Mouse (Mus musculus): ENCODE measurements around the gene Col23a1. TPM values are rescaled to one million over a fixed set of nuclear protein-coding genes. Genes with fewer than 3 reads are reported as not detected.

The Col23a1 gene
- total and polyA plus RNA-seq, 3 experiments = 0.01 to 0.55 TPM; not detected in 1

DNA sequence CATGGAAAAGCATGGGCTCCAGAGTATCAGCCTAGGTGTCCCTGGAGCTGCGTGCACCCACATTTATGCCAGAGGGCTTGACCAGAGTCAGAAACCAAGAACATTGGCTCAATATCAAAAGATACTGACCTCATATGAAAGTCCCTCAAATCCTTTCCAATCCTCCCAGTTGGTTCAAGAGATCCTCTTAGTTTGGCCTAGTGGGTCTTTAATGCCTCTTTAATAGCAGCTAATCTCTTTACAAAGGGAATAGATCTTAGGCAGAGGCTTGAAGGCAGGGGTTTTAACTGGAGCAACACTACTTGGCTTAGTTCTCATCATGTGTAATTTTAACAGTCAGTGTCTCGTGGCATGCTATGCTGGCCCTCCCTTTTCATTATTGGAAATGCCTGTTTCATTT lies 184.0 kb downstream of the Col23a1 start:
- no peak for DNase-seq (ENCODE audit: low spot score)
- H3K27me3 ChIP-seq (ENCODE audit: insufficient read depth, low read length) = no peaks in the 10 kb centered on the region; the same call in 1 of the 2 replicates
- H3K36me3 ChIP-seq (replicated peaks) = no peaks in the 10 kb centered on the region
- no peak for ATAC-seq (ENCODE audit: extremely low read depth, insufficient number of reproducible peaks, low FRiP score, poor library complexity, severe bottlenecking)
- TF ChIP-seq TAL1 (conservative IDR thresholded peaks at IDR 0.05; ENCODE audit: low read depth, low read length) (no peak), GATA2 (IDR thresholded peaks at IDR 0.05; ENCODE audit: borderline replicate concordance, low read depth, low read length) (no peak), GATA1 (IDR thresholded peaks at IDR 0.05; ENCODE audit: borderline replicate concordance, low read length) (no peak), CTCF (IDR thresholded peaks at IDR 0.05; ENCODE audit: low read depth, low read length) (no peak)
- H3K9me3 ChIP-seq (replicated peaks) = no peaks in the 10 kb centered on the region
- no peak overlapping the region for H3K4me3 ChIP-seq (ENCODE audit: low read depth, low read length)
- H3K4me1 ChIP-seq (ENCODE audit: insufficient read depth, low read depth, low read length) = no peaks in the 10 kb centered on the region

DNA sequence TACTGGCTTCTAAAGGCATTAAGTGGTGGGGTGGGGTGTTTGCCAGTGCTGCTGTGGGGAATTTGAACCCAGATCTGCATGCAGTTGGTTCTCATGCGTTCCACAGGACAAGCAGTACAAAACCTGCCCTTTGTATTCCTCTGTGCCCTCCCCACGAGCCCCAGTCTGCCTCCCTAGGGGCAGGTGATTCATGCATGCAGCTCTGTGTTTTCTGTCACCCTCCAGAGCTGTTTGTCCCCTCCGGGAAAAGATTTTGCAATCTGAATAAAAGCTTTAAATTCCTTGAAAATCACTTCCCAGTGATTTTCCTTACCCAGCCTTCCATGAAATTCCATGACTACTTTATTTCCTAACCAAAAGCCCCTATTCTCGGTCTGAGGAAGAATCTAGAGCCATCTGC lies 186.8 kb downstream of the Col23a1 start:
- no peaks in the 10 kb centered on the region for H3K36me3 ChIP-seq (replicated peaks)
- H3K4me1 ChIP-seq (ENCODE audit: insufficient read depth, low read depth, low read length) = no peaks in the 10 kb centered on the region
- TF ChIP-seq TAL1 (conservative IDR thresholded peaks at IDR 0.05; ENCODE audit: low read depth, low read length) = no peak
- no peak for TF ChIP-seq CTCF (IDR thresholded peaks at IDR 0.05; ENCODE audit: low read depth, low read length)
- TF ChIP-seq GATA2 (IDR thresholded peaks at IDR 0.05; ENCODE audit: borderline replicate concordance, low read depth, low read length) = no peak
- TF ChIP-seq GATA1 (IDR thresholded peaks at IDR 0.05; ENCODE audit: borderline replicate concordance, low read length) = no peak
- no peak for TF ChIP-seq POLR2AphosphoS5 (IDR thresholded peaks at IDR 0.05; ENCODE audit: insufficient replicate concordance, low read depth, low read length)
- H3K4me3 ChIP-seq (ENCODE audit: low read depth, low read length) = no peak overlapping the region
- no peaks in the 10 kb centered on the region for H3K9me3 ChIP-seq (replicated peaks)
- no peak for DNase-seq (ENCODE audit: low spot score)
- no peaks in the 10 kb centered on the region; the same call in 1 of the 2 replicates for H3K27me3 ChIP-seq (ENCODE audit: insufficient read depth, low read length)
- no peak for ATAC-seq (ENCODE audit: extremely low read depth, insufficient number of reproducible peaks, low FRiP score, poor library complexity, severe bottlenecking)

GRCm38 (mm10) chr11:51477571-51477970 lies 187.9 kb downstream of the Col23a1 start:
- ATAC-seq (ENCODE audit: extremely low read depth, insufficient number of reproducible peaks, low FRiP score, poor library complexity, severe bottlenecking) = no peak
- TF ChIP-seq GATA1 (IDR thresholded peaks at IDR 0.05; ENCODE audit: borderline replicate concordance, low read length) = no peak
- no peak for TF ChIP-seq CTCF (IDR thresholded peaks at IDR 0.05; ENCODE audit: low read depth, low read length)
- TF ChIP-seq TAL1 (conservative IDR thresholded peaks at IDR 0.05; ENCODE audit: low read depth, low read length) = no peak

GRCm38 (mm10) chr11:51482251-51482650 lies 192.5 kb downstream of the Col23a1 start:
- DNase-seq (ENCODE audit: low spot score) (no peak), ATAC-seq (ENCODE audit: extremely low read depth, insufficient number of reproducible peaks, low FRiP score, poor library complexity, severe bottlenecking) (no peak)
- H3K4me3 ChIP-seq (ENCODE audit: low read depth, low read length) = no peak overlapping the region
- no peaks in the 10 kb centered on the region for H3K9me3 ChIP-seq (replicated peaks)
- no peaks in the 10 kb centered on the region; the same call in 1 of the 2 replicates for H3K27me3 ChIP-seq (ENCODE audit: insufficient read depth, low read length)
- no peak for TF ChIP-seq TAL1 (conservative IDR thresholded peaks at IDR 0.05; ENCODE audit: low read depth, low read length)
- no peak for TF ChIP-seq GATA1 (IDR thresholded peaks at IDR 0.05; ENCODE audit: borderline replicate concordance, low read length)
- no peak for TF ChIP-seq POLR2AphosphoS5 (IDR thresholded peaks at IDR 0.05; ENCODE audit: insufficient replicate concordance, low read depth, low read length)
- TF ChIP-seq CTCF (IDR thresholded peaks at IDR 0.05; ENCODE audit: low read depth, low read length) = no peak
- TF ChIP-seq GATA2 (IDR thresholded peaks at IDR 0.05; ENCODE audit: borderline replicate concordance, low read depth, low read length) = no peak
- H3K36me3 ChIP-seq (replicated peaks) = no peaks in the 10 kb centered on the region
- H3K4me1 ChIP-seq (ENCODE audit: insufficient read depth, low read depth, low read length) = no peaks in the 10 kb centered on the region

More at GRCm38 (mm10) chr11:51477571-51477970, 187.9 kb downstream of the Col23a1 start:
- no peaks in the 10 kb centered on the region for H3K4me1 ChIP-seq (ENCODE audit: insufficient read depth, low read depth, low read length)
- H3K4me3 ChIP-seq (ENCODE audit: low read depth, low read length) = no peak overlapping the region
- no peak for DNase-seq (ENCODE audit: low spot score)
- H3K36me3 ChIP-seq (replicated peaks) = no peaks in the 10 kb centered on the region
- no peaks in the 10 kb centered on the region for H3K9me3 ChIP-seq (replicated peaks)
- H3K27me3 ChIP-seq (ENCODE audit: insufficient read depth, low read length) = no peaks in the 10 kb centered on the region; the same call in 1 of the 2 replicates

DNA sequence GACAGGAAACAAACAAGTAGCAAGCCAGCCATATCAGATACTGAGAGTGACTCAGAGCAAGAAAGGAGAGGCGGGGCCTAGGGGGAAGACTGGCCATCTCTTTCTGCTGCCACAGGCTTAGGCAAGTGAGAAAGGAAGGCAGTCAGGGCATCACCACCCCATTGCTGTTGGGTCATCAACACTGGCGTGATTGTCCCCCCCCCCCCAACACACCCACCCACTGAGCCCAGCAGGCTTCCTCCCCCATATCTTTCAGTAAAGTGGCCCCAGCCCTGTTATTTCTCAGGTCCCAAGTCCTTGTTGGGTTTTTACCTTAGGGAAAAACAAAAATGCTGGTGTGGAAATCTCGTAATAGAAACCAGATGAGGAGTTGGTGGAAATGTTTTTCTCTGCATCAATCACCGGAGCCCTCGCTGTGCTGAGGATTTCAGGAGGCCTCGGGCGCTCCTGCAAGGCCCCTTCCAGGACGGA lies 195.4 kb downstream of the Col23a1 start:
- TF ChIP-seq CTCF (IDR thresholded peaks at IDR 0.05; ENCODE audit: low read depth, low read length) (no peak), GATA1 (IDR thresholded peaks at IDR 0.05; ENCODE audit: borderline replicate concordance, low read length) (no peak), TAL1 (conservative IDR thresholded peaks at IDR 0.05; ENCODE audit: low read depth, low read length) (no peak), GATA2 (IDR thresholded peaks at IDR 0.05; ENCODE audit: borderline replicate concordance, low read depth, low read length) (no peak), POLR2AphosphoS5 (IDR thresholded peaks at IDR 0.05; ENCODE audit: insufficient replicate concordance, low read depth, low read length) (no peak)
- Histone ChIP-seq H3K36me3 (replicated peaks) (no peaks in the 10 kb centered on the region), H3K4me3 (ENCODE audit: low read depth, low read length) (no peak overlapping the region), H3K9me3 (replicated peaks) (no peaks in the 10 kb centered on the region), H3K4me1 (ENCODE audit: insufficient read depth, low read depth, low read length) (no peaks in the 10 kb centered on the region), H3K27me3 (ENCODE audit: insufficient read depth, low read length) (no peaks in the 10 kb centered on the region; the same call in 1 of the 2 replicates)
- no peak for DNase-seq (ENCODE audit: low spot score)
- ATAC-seq (ENCODE audit: extremely low read depth, insufficient number of reproducible peaks, low FRiP score, poor library complexity, severe bottlenecking) = no peak

- ATAC-seq (ENCODE audit: extremely low read depth, insufficient number of reproducible peaks, low FRiP score, poor library complexity, severe bottlenecking) = no peak
- no peak overlapping the region for H3K4me3 ChIP-seq (ENCODE audit: low read depth, low read length)
- TF ChIP-seq TAL1 (conservative IDR thresholded peaks at IDR 0.05; ENCODE audit: low read depth, low read length) (no peak), POLR2AphosphoS5 (IDR thresholded peaks at IDR 0.05; ENCODE audit: insufficient replicate concordance, low read depth, low read length) (no peak), CTCF (IDR thresholded peaks at IDR 0.05; ENCODE audit: low read depth, low read length) (no peak), GATA2 (IDR thresholded peaks at IDR 0.05; ENCODE audit: borderline replicate concordance, low read depth, low read length) (no peak), GATA1 (IDR thresholded peaks at IDR 0.05; ENCODE audit: borderline replicate concordance, low read length) (no peak)
- H3K9me3 ChIP-seq (replicated peaks) = no peaks in the 10 kb centered on the region
- H3K27me3 ChIP-seq (ENCODE audit: insufficient read depth, low read length) = no peaks in the 10 kb centered on the region; the same call in 1 of the 2 replicates
- H3K36me3 ChIP-seq (replicated peaks) = no peaks in the 10 kb centered on the region
- no peak for DNase-seq (ENCODE audit: low spot score)
- no peaks in the 10 kb centered on the region for H3K4me1 ChIP-seq (ENCODE audit: insufficient read depth, low read depth, low read length)
Measured at GRCm38 (mm10) chr11:51485775-51486464, 196.2 kb downstream of the Col23a1 start.
